Mouse (Mus musculus) liver, adult 2 months (tissue): Measurements from ENCODE around the gene Rgs8. TPM values are rescaled to one million over a fixed set of nuclear protein-coding genes. Genes with fewer than 3 reads are reported as not detected.

Source experiments
- DNase-seq: peaks from one replicate; pipeline ENCODE4 v3.0.0-alpha.2; 2011; ENCODE audit warnings: low read depth, low spot score; ENCODE audit errors: extremely low read depth
- H3K27ac ChIP-seq: fragments of 200-500 bp; replicated peaks from 2 replicates; pipeline ENCODE4 v1.5.1; 2012; ENCODE audit warnings: low read depth, mild to moderate bottlenecking, control low read depth, inconsistent platforms, low read length; ENCODE audit not compliant: insufficient read depth
- H3K27me3 ChIP-seq: fragments of 200-500 bp; 2 replicates; pipeline ENCODE4 v1.6.1; 2012; ENCODE audit warnings: mild to moderate bottlenecking, moderate library complexity, low read length, inconsistent platforms; ENCODE audit not compliant: control insufficient read depth, insufficient read depth
- H3K36me3 ChIP-seq: fragments of 200-500 bp; 2 replicates; pipeline ENCODE4 v1.6.1; 2012; ENCODE audit warnings: low read length, inconsistent platforms; ENCODE audit not compliant: control insufficient read depth, insufficient read depth
- H3K4me1 ChIP-seq: fragments of 200-500 bp; 2 replicates; pipeline ENCODE4 v1.6.1; 2011; ENCODE audit warnings: low read length; ENCODE audit not compliant: control insufficient read depth, insufficient read depth
- H3K4me3 ChIP-seq: fragments of 200-500 bp; 2 replicates; pipeline ENCODE4 v1.5.1; 2011; ENCODE audit warnings: low read depth, mild to moderate bottlenecking, control low read depth, low read length, moderate library complexity; ENCODE audit not compliant: insufficient read depth
- H3K79me2 ChIP-seq: fragments of 200-500 bp; 2 replicates; pipeline ENCODE4 v1.6.1; 2012; ENCODE audit warnings: inconsistent platforms, mild to moderate bottlenecking, low read length, moderate library complexity; ENCODE audit not compliant: control insufficient read depth, insufficient read depth
- H3K9ac ChIP-seq: fragments of 200-500 bp; 2 replicates; pipeline ENCODE4 v1.6.1; 2012; ENCODE audit warnings: low read depth, mild to moderate bottlenecking, control low read depth, inconsistent platforms, low read length
- CTCF ChIP-seq: fragments of 200-500 bp; IDR thresholded peaks from 2 replicates; pipeline ENCODE4 v1.5.1; 2011; ENCODE audit warnings: low read depth, low read length, control low read depth
- POLR2A ChIP-seq: fragments of 200-500 bp; IDR thresholded peaks from 2 replicates; pipeline ENCODE4 v1.6.1; 2011; ENCODE audit warnings: low read length, control low read depth; ENCODE audit not compliant: insufficient read depth; ENCODE audit errors: extremely low read depth
- WGBS: fragments of 180-500 bp; shearing (Covaris S2); methylation state at CpG from one replicate; pipeline ENCODE4 v1.1.7; 2018; 5-methylcytosine and 5-hydroxymethylcytosine counted together
- polyA plus RNA-seq: library from polyadenylated mRNA; depleted of rRNA; stranded (reverse); fragments of >200 nt; gene quantifications from 2 replicates; pipeline ENCODE4 v1.2.3, GENCODE M21; 2012
- total RNA-seq: library from RNA; depleted of rRNA; stranded (reverse); fragments of >200 nt; gene quantifications from 2 replicates; pipeline ENCODE4 v1.2.3, GENCODE M21; 2014

Gene Rgs8
- total and polyA plus RNA-seq, 2 experiments: 0.09 TPM; not detected in 1

GRCm38 (mm10) chr1:153702853-153703410 lies 50.1 kb downstream of the Rgs8 start:
- Histone ChIP-seq H3K9ac (no peak overlapping the region; the same call in 1 of the 2 replicates), H3K4me1 (peaks cover 33% of the 10 kb centered on the region), H3K4me3 (no peak overlapping the region), H3K79me2 (no peaks in the 10 kb centered on the region), H3K27ac (peak overlapping the region; percentile 75), H3K27me3 (no peaks in the 10 kb centered on the region), H3K36me3 (no peaks in the 10 kb centered on the region)
- TF ChIP-seq POLR2A (no peak), CTCF (no peak)
- 70% methylated on average over 8 of the region's 8 CpGs for WGBS
- DNase-seq: no peak

GRCm38 (mm10) chr1:153703445-153703991 lies 50.7 kb downstream of the Rgs8 start:
- Histone ChIP-seq H3K27ac (no peak overlapping the region; the same call in 1 of the 2 replicates), H3K4me1 (peaks cover 32% of the 10 kb centered on the region), H3K4me3 (no peak overlapping the region), H3K79me2 (no peaks in the 10 kb centered on the region), H3K36me3 (no peaks in the 10 kb centered on the region), H3K9ac (no peak overlapping the region), H3K27me3 (no peaks in the 10 kb centered on the region)
- no peak for TF ChIP-seq POLR2A
- no peak for TF ChIP-seq CTCF
- 65% methylated on average over 12 of the region's 12 CpGs for WGBS
- no peak for DNase-seq

- WGBS: 75% methylated on average over 7 of the region's 7 CpGs
- H3K79me2 ChIP-seq: no peaks in the 10 kb centered on the region
- H3K27me3 ChIP-seq: no peaks in the 10 kb centered on the region
- H3K27ac ChIP-seq: no peak overlapping the region
- DNase-seq: no peak
- H3K4me1 ChIP-seq: peaks cover 26% of the 10 kb centered on the region
- no peak overlapping the region for H3K9ac ChIP-seq
- no peak overlapping the region for H3K4me3 ChIP-seq
- no peaks in the 10 kb centered on the region for H3K36me3 ChIP-seq
- no peak for TF ChIP-seq POLR2A
- TF ChIP-seq CTCF: no peak
Observed at GRCm38 (mm10) chr1:153704174-153704573, 51.3 kb downstream of the Rgs8 start.

- Histone ChIP-seq H3K4me3 (no peak overlapping the region), H3K36me3 (no peaks in the 10 kb centered on the region), H3K79me2 (no peaks in the 10 kb centered on the region), H3K9ac (no peak overlapping the region), H3K4me1 (peaks cover 22% of the 10 kb centered on the region), H3K27ac (no peak overlapping the region), H3K27me3 (no peaks in the 10 kb centered on the region)
- DNase-seq: no peak
- 90% methylated on average over 3 of the region's 3 CpGs for WGBS
- TF ChIP-seq POLR2A: no peak
- no peak for TF ChIP-seq CTCF
Observed at GRCm38 (mm10) chr1:153704996-153705395, 52.2 kb downstream of the Rgs8 start.

- Histone ChIP-seq H3K9ac (no peak overlapping the region), H3K27ac (no peak overlapping the region), H3K36me3 (no peaks in the 10 kb centered on the region), H3K4me1 (no peaks in the 10 kb centered on the region), H3K4me3 (no peak overlapping the region), H3K79me2 (no peaks in the 10 kb centered on the region), H3K27me3 (no peaks in the 10 kb centered on the region)
- 92% methylated on average over 5 of the region's 5 CpGs for WGBS
- no peak for DNase-seq
- TF ChIP-seq CTCF (no peak), POLR2A (no peak)
Observed at GRCm38 (mm10) chr1:153708626-153709025, 55.8 kb downstream of the Rgs8 start.

- Histone ChIP-seq H3K4me3 (no peak overlapping the region), H3K9ac (no peak overlapping the region), H3K27ac (no peak overlapping the region), H3K79me2 (no peaks in the 10 kb centered on the region), H3K27me3 (no peaks in the 10 kb centered on the region), H3K36me3 (no peaks in the 10 kb centered on the region), H3K4me1 (no peaks in the 10 kb centered on the region)
- DNase-seq: no peak
- 79% methylated on average over 5 of the region's 5 CpGs for WGBS
- no peak for TF ChIP-seq CTCF
- no peak for TF ChIP-seq POLR2A
Observed at GRCm38 (mm10) chr1:153709451-153709850, 56.6 kb downstream of the Rgs8 start.
